Mouse (Mus musculus) CH12.LX (cell line): ENCODE measurements around the gene Gm20390.

Experiments used
- CTCF ChIP-seq, 2 experiments: IDR thresholded peaks in 1 of 2; conservative IDR thresholded peaks in 1 of 2; 2 replicates each; pipeline ENCODE4 v1.5.1; 2011 to 2012; ENCODE audit warnings: low read depth in 2 of 2, low read length in 2 of 2, improper control_type of control experiment in 1 of 2, inconsistent platforms in 1 of 2, mild to moderate bottlenecking in 1 of 2, moderate library complexity in 1 of 2
- EP300 ChIP-seq: IDR thresholded peaks from 2 replicates; pipeline ENCODE4 v1.6.1; 2011; ENCODE audit warnings: low read length, improper control_type of control experiment
- ETS1 ChIP-seq: conservative IDR thresholded peaks from 2 replicates; pipeline ENCODE4 v1.6.1; 2012; ENCODE audit warnings: low read depth, mild to moderate bottlenecking, inconsistent platforms, low read length, improper control_type of control experiment, moderate library complexity
- MYC ChIP-seq: IDR thresholded peaks from 2 replicates; pipeline ENCODE4 v1.6.1; 2011; ENCODE audit warnings: low read depth, mild to moderate bottlenecking, improper control_type of control experiment, low read length
- POLR2A ChIP-seq: IDR thresholded peaks from 2 replicates; pipeline ENCODE4 v1.6.1; 2011; ENCODE audit warnings: low read depth, mild to moderate bottlenecking, improper control_type of control experiment, low read length
- POLR2AphosphoS2 ChIP-seq: IDR thresholded peaks from 2 replicates; pipeline ENCODE4 v1.6.1; 2011; ENCODE audit warnings: low read depth, low read length, improper control_type of control experiment
- ZC3H11A ChIP-seq: IDR thresholded peaks from 2 replicates; pipeline ENCODE4 v1.6.1; 2012; ENCODE audit warnings: low read depth, mild to moderate bottlenecking, inconsistent platforms, low read length, improper control_type of control experiment

DNA sequence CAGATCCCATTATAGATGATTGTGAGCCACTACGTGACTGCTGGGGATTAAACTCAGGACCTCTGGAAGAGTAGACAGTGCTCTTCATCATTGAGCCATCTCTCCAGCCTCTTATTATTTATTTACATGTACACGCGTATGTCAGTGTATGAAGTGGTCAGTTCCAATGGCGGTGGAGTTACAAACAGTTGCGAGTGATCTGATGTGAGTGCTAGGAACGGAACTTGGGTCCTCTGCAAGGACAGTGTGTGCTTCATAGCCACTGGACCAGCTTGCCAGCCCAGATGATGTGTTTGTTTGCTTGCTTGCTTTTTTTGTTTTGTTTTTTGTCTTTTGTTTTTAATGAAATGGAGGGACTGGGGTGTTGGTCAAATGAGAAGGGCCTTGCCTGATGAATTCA, 1.1 kb upstream of the Gm20390 start:
- no peak for TF ChIP-seq POLR2A
- no peak for TF ChIP-seq POLR2AphosphoS2
- TF ChIP-seq ETS1, result no peak
- no peak for TF ChIP-seq ZC3H11A
- TF ChIP-seq EP300, result no peak
- TF ChIP-seq MYC, result no peak
- no peak for TF ChIP-seq CTCF (conservative IDR thresholded peaks at IDR 0.05 in 1 of 2, IDR thresholded peaks at IDR 0.05 in 1 of 2; ENCODE audit: low read depth in 2 of 2, low read length in 2 of 2)
